In genomic region chr2:35930498-35931149, GRCm38 (mm10) we compare ENCODE assay signal across 9 mouse cellular contexts. TPM values are rescaled to one million over a fixed set of nuclear protein-coding genes. Genes with fewer than 3 reads are reported as not detected.
DNase-seq lines count a peak whose midpoint lies in the region; ATAC-seq and TF ChIP-seq lines count a peak whose summit lies in the region.
"Had no signal": no experiment of that assay in that cellular context is flagged by ENCODE, and none has a peak within 500 bp of the region (broad histone marks: within the 10 kb centered on the region; RNA-seq: fewer than 3 reads in every experiment).

No protein-coding gene starts in this region.

- TF ChIP-seq CTCF in kidney, adult 2 months (conservative IDR thresholded peaks at IDR 0.05; ENCODE audit: insufficient read depth, insufficient read length, low read depth, low read length) = peak; percentile 76

- H3K4me2 ChIP-seq in kidney, embryonic 14.5 days (replicated peaks; ENCODE audit: low read depth, low read length) = no peak overlapping the region
- H3K4me2 ChIP-seq in limb, embryonic 11.5 days (ENCODE audit: low read depth, severe bottlenecking) = no peak overlapping the region
- no peak overlapping the region for H3K4me2 ChIP-seq in neural tube, embryonic 11.5 days (ENCODE audit: low read depth)
- H3K4me2 ChIP-seq: stomach, embryonic 15.5 days had no signal

- H3K27ac ChIP-seq in kidney, embryonic 14.5 days (ENCODE audit: low read depth, low read length) = no peak overlapping the region
- no peak overlapping the region for H3K27ac ChIP-seq in kidney, adult 2 months (ENCODE audit: insufficient read depth, low read depth, low read length)
- H3K27ac ChIP-seq in limb, embryonic 11.5 days (replicated peaks; ENCODE audit: low read depth, low read length) = no peak overlapping the region
- H3K27ac ChIP-seq in neural tube, embryonic 11.5 days (ENCODE audit: low read depth, low read length) = no peak overlapping the region
- H3K27ac ChIP-seq: stomach, embryonic 15.5 days had no signal

- no peak for ATAC-seq in kidney, embryonic 14.5 days (ENCODE audit: low FRiP score, low TSS enrichment)
- ATAC-seq in limb, embryonic 11.5 days (ENCODE audit: insufficient number of reproducible peaks, low FRiP score, low TSS enrichment, low read depth) = no peak
- ATAC-seq in neural tube, embryonic 11.5 days (ENCODE audit: insufficient read depth, low FRiP score, low TSS enrichment) = no peak

- no peak for TF ChIP-seq POLR2A in kidney, adult 2 months (IDR thresholded peaks at IDR 0.05; ENCODE audit: low read depth, low read length)

- no peaks in the 10 kb centered on the region for H3K9me3 ChIP-seq in kidney, embryonic 14.5 days (ENCODE audit: control insufficient read depth, low read length)
- no peaks in the 10 kb centered on the region for H3K9me3 ChIP-seq in limb, embryonic 11.5 days (ENCODE audit: control insufficient read depth, low read length)
- no peaks in the 10 kb centered on the region for H3K9me3 ChIP-seq in neural tube, embryonic 11.5 days (ENCODE audit: control insufficient read depth, low read length)
- H3K9me3 ChIP-seq: stomach, embryonic 15.5 days had no signal

- H3K4me3 ChIP-seq in kidney, embryonic 14.5 days (ENCODE audit: low read length) = no peak overlapping the region
- H3K4me3 ChIP-seq in kidney, adult 2 months (ENCODE audit: insufficient read depth, low read depth, low read length) = no peak overlapping the region
- no peak overlapping the region for H3K4me3 ChIP-seq in limb, embryonic 11.5 days (ENCODE audit: low read depth, low read length)
- H3K4me3 ChIP-seq in neural tube, embryonic 11.5 days (ENCODE audit: low read depth, low read length) = no peak overlapping the region
- H3K4me3 ChIP-seq: stomach, embryonic 15.5 days had no signal

- DNase-seq in kidney, adult 11 months = peak; percentile 22
- peak; percentile 78 for DNase-seq in cerebellum, adult 9-10 months
- DNase-seq in frontal cortex, postnatal 36 days (ENCODE audit: low spot score in 2 of 2) = peak; percentile 74 to 76
- peak; percentile 68 for DNase-seq in kidney, adult 2 months
- DNase-seq in limb, embryonic 11.5 days (ENCODE audit: low spot score) = peak; percentile 92
- peak; percentile 86 for DNase-seq in neural tube, embryonic 11.5 days (ENCODE audit: low spot score)
- DNase-seq in testis, postnatal 10 days (ENCODE audit: low spot score) = peak; percentile 94

- WGBS in kidney, embryonic 14.5 days = 34% methylated on average over 11 of the region's 11 CpGs
- 34% methylated on average over 11 of the region's 11 CpGs for WGBS in kidney, adult 2 months
- 36% methylated on average over 11 of the region's 11 CpGs for WGBS in limb, embryonic 11.5 days
- 39% methylated on average over 11 of the region's 11 CpGs for WGBS in neural tube, embryonic 11.5 days

- no peaks in the 10 kb centered on the region for H3K4me1 ChIP-seq in kidney, embryonic 14.5 days (ENCODE audit: control insufficient read depth, insufficient read depth, low read length)
- no peaks in the 10 kb centered on the region for H3K4me1 ChIP-seq in kidney, adult 2 months (ENCODE audit: control insufficient read depth, insufficient read depth, low read length)
- H3K4me1 ChIP-seq in limb, embryonic 11.5 days (ENCODE audit: control insufficient read depth, insufficient read depth, low read length) = no peaks in the 10 kb centered on the region
- no peaks in the 10 kb centered on the region for H3K4me1 ChIP-seq in neural tube, embryonic 11.5 days (ENCODE audit: control insufficient read depth, insufficient read depth, low read length)
- H3K4me1 ChIP-seq: stomach, embryonic 15.5 days had no signal

- H3K36me3 ChIP-seq in kidney, embryonic 14.5 days (ENCODE audit: control insufficient read depth, insufficient read depth, low read length) = no peaks in the 10 kb centered on the region
- H3K36me3 ChIP-seq in kidney, adult 2 months (ENCODE audit: control insufficient read depth, insufficient read depth, low read length) = no peaks in the 10 kb centered on the region
- no peaks in the 10 kb centered on the region for H3K36me3 ChIP-seq in limb, embryonic 11.5 days (ENCODE audit: control insufficient read depth, insufficient read depth, low read length)
- no peaks in the 10 kb centered on the region for H3K36me3 ChIP-seq in neural tube, embryonic 11.5 days (ENCODE audit: control insufficient read depth, insufficient read depth, low read length)
- H3K36me3 ChIP-seq: stomach, embryonic 15.5 days had no signal

- no peaks in the 10 kb centered on the region for H3K27me3 ChIP-seq in kidney, embryonic 14.5 days (ENCODE audit: control insufficient read depth, insufficient read depth, low read length)
- H3K27me3 ChIP-seq in kidney, adult 2 months (replicated peaks; ENCODE audit: control insufficient read depth, insufficient read depth, low read length) = no peaks in the 10 kb centered on the region
- H3K27me3 ChIP-seq in limb, embryonic 11.5 days (ENCODE audit: control insufficient read depth, insufficient read depth, low read length) = no peaks in the 10 kb centered on the region
- no peaks in the 10 kb centered on the region for H3K27me3 ChIP-seq in neural tube, embryonic 11.5 days (ENCODE audit: control insufficient read depth, insufficient read depth, low read length)
- H3K27me3 ChIP-seq: stomach, embryonic 15.5 days had no signal

- H3K9ac ChIP-seq in kidney, embryonic 14.5 days (ENCODE audit: low read depth, low read length) = no peak overlapping the region
- H3K9ac ChIP-seq in limb, embryonic 11.5 days (ENCODE audit: low read length) = no peak overlapping the region
- H3K9ac ChIP-seq in neural tube, embryonic 11.5 days (ENCODE audit: low read length) = no peak overlapping the region
- H3K9ac ChIP-seq: stomach, embryonic 15.5 days had no signal

RNA-seq across cellular contexts. Expression of gene Ttll11, which starts 49.1 kb away (rescaled TPM):
- polyA plus RNA-seq in kidney, embryonic 14.5 days (2014; fragmentation: Nextera tagmentation; extraction: Ambion mirVana) = 0.58 and 1.0 TPM in 2 replicates
- polyA plus RNA-seq in kidney, adult 2 months (2012; rRNA removed) = 0.41 and 0.84 TPM in 2 replicates
- polyA plus RNA-seq in limb, embryonic 11.5 days (2014; fragmentation: Nextera tagmentation; extraction: Ambion mirVana) = 0.74 and 0.97 TPM in 2 replicates
- polyA plus RNA-seq in neural tube, embryonic 11.5 days (2014; fragmentation: Nextera tagmentation; extraction: Ambion mirVana) = 1.9 and 2.1 TPM in 2 replicates

Comparison
In these comparisons a context has a peak if more than half of its experiments do, and no peak if none do; other contexts are left out.
1. DNase-seq: peak in every context shown above with its lines; median percentile 94 in testis, postnatal 10 days; 92 in limb, embryonic 11.5 days; 86 in neural tube, embryonic 11.5 days; 78 in cerebellum, adult 9-10 months; 75 in frontal cortex, postnatal 36 days; 68 in kidney, adult 2 months; 22 in kidney, adult 11 months.